Mouse (Mus musculus) forebrain, embryonic 10.5 days (tissue): ENCODE data around the gene Gnaz. TPM values are rescaled to one million over a fixed set of nuclear protein-coding genes. Genes with fewer than 3 reads are reported as not detected.
A peak's percentile ranks its signal among the peaks of the same experiment; 100 is the strongest.
"Not testable (repeated sequence)": the region's sequence is repeated elsewhere in the genome, so short reads cannot be mapped to it uniquely, and the experiment has no call there.

ENCODE experiments used
- DNase-seq: peaks from one replicate; pipeline ENCODE4 v3.0.0-alpha.2; 2017; ENCODE audit warnings: low spot score; ENCODE audit errors: extremely low spot score
- H3K27ac ChIP-seq: fragments of 300-500 bp; sonication (generic); 2 replicates; pipeline ENCODE4 v1.5.1; 2016; ENCODE audit warnings: mild to moderate bottlenecking
- H3K27me3 ChIP-seq: fragments of 300-500 bp; sonication (generic); 2 replicates; pipeline ENCODE4 v1.6.1; 2016; ENCODE audit warnings: mild to moderate bottlenecking; ENCODE audit not compliant: poor library complexity, severe bottlenecking
- H3K36me3 ChIP-seq: fragments of 300-500 bp; sonication (generic); replicated peaks from 2 replicates; pipeline ENCODE4 v1.6.1; 2016; ENCODE audit warnings: mild to moderate bottlenecking, moderate library complexity
- H3K4me1 ChIP-seq: fragments of 300-500 bp; sonication (generic); 2 replicates; pipeline ENCODE4 v1.6.1; 2016
- H3K4me3 ChIP-seq: fragments of 300-500 bp; sonication (generic); 2 replicates; pipeline ENCODE4 v1.5.1; 2016; ENCODE audit warnings: mild to moderate bottlenecking, moderate library complexity
- H3K9me3 ChIP-seq: fragments of 300-500 bp; sonication (generic); 2 replicates; pipeline ENCODE4 v1.6.1; 2016; ENCODE audit warnings: mild to moderate bottlenecking, moderate library complexity
- WGBS: fragments of 180-500 bp; shearing (Covaris S2); methylation state at CpG from one replicate; pipeline ENCODE4 v1.1.7; 2016; 5-methylcytosine and 5-hydroxymethylcytosine counted together
- polyA plus RNA-seq: library from polyadenylated mRNA; unstranded; fragments of >200 nt; fragmentation: Nextera tagmentation; extraction: Ambion mirVana; gene quantifications from 2 replicates; pipeline ENCODE4 v1.2.1, GENCODE M21; 2016

The Gnaz gene
- polyA plus RNA-seq, 1 experiment from 2014 or later = 5.2 TPM

GRCm38 (mm10) chr10:75015465-75015864, 48.5 kb downstream of the Gnaz start:
- H3K4me1 ChIP-seq = peaks cover 3% of the 10 kb centered on the region; the same call in 1 of the 2 replicates
- 70% methylated on average over 14 of the region's 14 CpGs for WGBS
- no peaks in the 10 kb centered on the region for H3K9me3 ChIP-seq
- H3K27ac ChIP-seq = no peak overlapping the region
- no peaks in the 10 kb centered on the region for H3K27me3 ChIP-seq
- H3K4me3 ChIP-seq = no peak overlapping the region
- no peaks in the 10 kb centered on the region; the same call in 1 of the 2 replicates for H3K36me3 ChIP-seq
- no peak for DNase-seq

DNA sequence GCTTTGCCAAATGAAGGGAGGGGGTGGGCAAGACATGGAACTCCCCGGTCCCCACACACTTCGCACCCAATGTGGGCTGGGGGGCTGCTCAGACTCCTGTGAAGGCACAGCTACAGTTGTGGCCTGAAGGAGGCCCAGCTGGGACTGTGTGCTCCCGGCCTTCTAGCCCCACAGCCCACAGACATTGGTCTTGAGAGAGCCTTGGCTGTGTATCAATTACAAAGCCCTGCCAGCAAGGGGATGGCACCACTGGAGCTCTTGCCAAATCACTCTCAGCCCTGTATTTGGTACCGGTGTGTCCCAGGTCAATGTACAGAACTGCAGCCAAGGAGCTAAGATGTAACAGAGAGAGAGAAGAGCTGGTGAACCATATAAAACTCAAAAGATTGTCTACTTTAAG, 49.5 kb downstream of the Gnaz start:
- WGBS = 91% methylated on average over 4 of the region's 4 CpGs
- H3K27me3 ChIP-seq = no peaks in the 10 kb centered on the region
- H3K27ac ChIP-seq = no peak overlapping the region
- peaks cover 7% of the 10 kb centered on the region; the same call in 1 of the 2 replicates for H3K4me1 ChIP-seq
- no peak overlapping the region for H3K4me3 ChIP-seq
- H3K36me3 ChIP-seq = no peaks in the 10 kb centered on the region; the same call in 1 of the 2 replicates
- no peaks in the 10 kb centered on the region for H3K9me3 ChIP-seq
- no peak for DNase-seq

DNA sequence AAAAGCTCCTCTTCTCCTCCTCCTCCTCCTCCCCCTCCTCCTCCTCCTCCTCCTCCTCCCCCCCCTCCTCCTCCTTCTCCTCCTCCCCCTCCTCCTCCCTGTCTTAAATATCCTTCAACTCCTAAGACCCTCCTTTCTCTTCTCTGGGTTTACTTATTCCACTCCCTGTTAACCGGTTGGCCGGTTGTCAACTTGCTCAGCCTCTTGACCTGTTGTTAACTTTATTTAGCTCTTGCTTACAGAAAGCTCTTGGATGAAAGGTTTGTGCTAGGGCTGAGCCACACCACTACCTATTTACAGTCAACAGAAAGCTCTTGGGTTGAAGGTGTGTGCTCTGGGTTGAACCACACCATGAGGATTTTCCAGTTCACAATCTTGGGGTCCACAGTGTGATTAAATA, 53.3 kb downstream of the Gnaz start:
- H3K4me3 ChIP-seq = no peak overlapping the region
- 96% methylated on average over 2 of the region's 2 CpGs for WGBS
- no peaks in the 10 kb centered on the region for H3K9me3 ChIP-seq
- no peaks in the 10 kb centered on the region for H3K27me3 ChIP-seq
- no peaks in the 10 kb centered on the region for H3K36me3 ChIP-seq
- H3K27ac ChIP-seq = no peak overlapping the region
- peaks cover 6% of the 10 kb centered on the region; the same call in 1 of the 2 replicates for H3K4me1 ChIP-seq
- no peak for DNase-seq

- Histone ChIP-seq H3K4me1 (0 out of 2 replicates have a peak, but pooled peaks cover 4% of the 10 kb centered on the region), H3K4me3 (no peak overlapping the region), H3K27me3 (no peaks in the 10 kb centered on the region), H3K27ac (no peak overlapping the region), H3K9me3 (no peaks in the 10 kb centered on the region), H3K36me3 (no peaks in the 10 kb centered on the region)
- WGBS = 18% methylated on average over 6 of the region's 6 CpGs
- peak; percentile 64 for DNase-seq
Measured at GRCm38 (mm10) chr10:75021138-75021537, 54.2 kb downstream of the Gnaz start.

- WGBS = 81% methylated on average over 8 of the region's 8 CpGs
- Histone ChIP-seq H3K9me3 (no peaks in the 10 kb centered on the region), H3K27me3 (no peaks in the 10 kb centered on the region), H3K36me3 (no peaks in the 10 kb centered on the region), H3K27ac (no peak overlapping the region), H3K4me1 (no peaks in the 10 kb centered on the region), H3K4me3 (no peak overlapping the region)
- no peak for DNase-seq
Measured at GRCm38 (mm10) chr10:75026491-75026890, 59.5 kb downstream of the Gnaz start.

GRCm38 (mm10) chr10:75028743-75029142, 61.8 kb downstream of the Gnaz start:
- Histone ChIP-seq H3K36me3 (no peaks in the 10 kb centered on the region), H3K4me3 (no peak overlapping the region), H3K27me3 (no peaks in the 10 kb centered on the region), H3K9me3 (no peaks in the 10 kb centered on the region), H3K27ac (no peak overlapping the region), H3K4me1 (peaks cover 17% of the 10 kb centered on the region)
- no peak for DNase-seq
- 84% methylated on average over 8 of the region's 8 CpGs for WGBS

GRCm38 (mm10) chr10:75029677-75030076, 62.7 kb downstream of the Gnaz start:
- no peaks in the 10 kb centered on the region for H3K36me3 ChIP-seq
- H3K27ac ChIP-seq = no peak overlapping the region
- H3K4me3 ChIP-seq = no peak overlapping the region
- peaks cover 20% of the 10 kb centered on the region for H3K4me1 ChIP-seq
- DNase-seq = no peak
- WGBS = 94% methylated on average over 3 of the region's 3 CpGs
- no peaks in the 10 kb centered on the region for H3K9me3 ChIP-seq
- H3K27me3 ChIP-seq = no peaks in the 10 kb centered on the region

GRCm38 (mm10) chr10:75030234-75030633, 63.3 kb downstream of the Gnaz start:
- no peak overlapping the region for H3K27ac ChIP-seq
- H3K36me3 ChIP-seq = no peaks in the 10 kb centered on the region
- 90% methylated on average over 3 of the region's 3 CpGs for WGBS
- H3K4me1 ChIP-seq = peaks cover 20% of the 10 kb centered on the region
- DNase-seq = no peak
- no peak overlapping the region for H3K4me3 ChIP-seq
- no peaks in the 10 kb centered on the region for H3K27me3 ChIP-seq
- no peaks in the 10 kb centered on the region for H3K9me3 ChIP-seq

DNA sequence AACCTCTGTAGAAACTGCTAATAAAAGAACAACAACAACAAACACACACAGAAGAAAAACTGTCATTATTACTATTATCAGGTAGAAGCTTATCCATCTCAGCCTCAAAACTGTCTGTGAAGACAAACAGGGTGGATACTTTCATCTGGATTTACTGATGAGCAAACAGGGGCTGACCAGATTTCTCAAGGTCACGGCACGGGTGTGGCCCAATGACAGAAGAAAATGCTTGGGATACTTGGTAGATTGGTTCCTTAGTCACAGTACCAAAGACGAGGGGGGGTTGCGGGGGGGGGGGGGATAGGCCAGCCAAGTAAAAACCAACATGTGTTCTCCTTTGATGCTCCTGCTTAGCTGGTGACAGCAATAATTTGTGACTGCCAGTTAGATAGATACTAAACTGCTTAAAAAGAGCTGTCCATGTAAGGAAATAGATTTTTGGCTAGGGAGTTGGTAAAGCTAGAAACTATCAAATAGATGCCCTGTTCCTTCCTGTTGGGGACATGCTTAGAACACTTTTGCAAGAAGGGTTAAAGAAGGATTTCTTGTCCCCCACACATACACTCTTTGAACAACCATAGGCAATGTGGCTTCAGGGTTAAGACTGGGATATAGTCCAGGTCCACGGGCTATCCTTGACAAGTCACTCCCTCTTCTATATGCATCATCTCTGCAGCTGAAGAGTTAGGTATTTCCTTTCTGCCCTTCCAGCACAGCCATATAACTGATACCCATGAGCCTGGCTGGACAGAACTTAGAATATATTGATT, 64.6 kb downstream of the Gnaz start:
- Histone ChIP-seq H3K9me3 (no peaks in the 10 kb centered on the region), H3K36me3 (no peaks in the 10 kb centered on the region), H3K27ac (no peak overlapping the region), H3K4me3 (no peak overlapping the region), H3K4me1 (peaks cover 32% of the 10 kb centered on the region), H3K27me3 (peaks cover 6% of the 10 kb centered on the region; the same call in 1 of the 2 replicates)
- no peak for DNase-seq
- WGBS = 86% methylated on average over 5 of the region's 5 CpGs

GRCm38 (mm10) chr10:75032395-75032794, 65.4 kb downstream of the Gnaz start, which contains the start of gene Rsph14:
Rsph14 (minus strand) TSS chr10:75032586.
- WGBS = 37% methylated on average over 10 of the region's 10 CpGs
- no peak for DNase-seq
- Histone ChIP-seq H3K27ac (no peak within 1 kb of the TSS), H3K4me1 (peaks cover 41% of the 10 kb centered on the region), H3K9me3 (no peaks in the 10 kb centered on the region), H3K27me3 (peaks cover 6% of the 10 kb centered on the region; the same call in 1 of the 2 replicates), H3K36me3 (no peaks in the 10 kb centered on the region), H3K4me3 (no peak within 1 kb of the TSS)

DNA sequence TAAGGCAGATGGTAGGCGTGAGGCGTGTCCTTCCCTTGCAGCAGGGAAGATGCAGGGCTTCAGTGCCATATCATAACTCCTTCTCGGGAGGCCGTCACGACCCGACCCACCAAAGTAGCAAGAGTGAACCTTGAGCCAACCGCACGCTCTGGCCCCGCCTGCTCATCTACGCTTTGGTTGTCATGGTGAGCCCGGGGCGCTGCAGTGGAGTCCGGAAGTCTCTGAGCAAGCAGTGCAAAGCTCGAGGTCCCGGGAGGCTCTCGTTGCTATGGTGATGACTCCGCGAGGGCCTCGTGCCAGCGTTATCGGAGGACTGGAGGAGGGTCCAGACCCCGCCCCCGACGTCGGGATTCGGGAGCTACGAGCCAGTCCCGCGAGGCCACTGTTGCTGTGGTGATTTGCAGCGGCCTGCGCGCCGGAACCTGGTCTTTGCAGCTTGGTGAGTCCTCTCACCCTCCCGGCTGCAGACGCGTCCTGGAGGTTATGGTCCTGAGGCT, 70.0 kb downstream of the Gnaz start, which contains the start of gene Rab36:
TSS of gene Rab36 (plus strand) at position 176 of the 497 bp plus-strand sequence.
- peak within 1 kb of the TSS; percentile 89 for H3K27ac ChIP-seq
- peaks cover 53% of the 10 kb centered on the region for H3K4me1 ChIP-seq
- peak within 1 kb of the TSS; percentile 61 for H3K4me3 ChIP-seq
- no peaks in the 10 kb centered on the region for H3K9me3 ChIP-seq
- DNase-seq = peak; percentile 99
- H3K36me3 ChIP-seq = no peaks in the 10 kb centered on the region
- WGBS = under 1% methylated on average over 36 of the region's 36 CpGs
- peaks cover 6% of the 10 kb centered on the region; the same call in 1 of the 2 replicates for H3K27me3 ChIP-seq

DNA sequence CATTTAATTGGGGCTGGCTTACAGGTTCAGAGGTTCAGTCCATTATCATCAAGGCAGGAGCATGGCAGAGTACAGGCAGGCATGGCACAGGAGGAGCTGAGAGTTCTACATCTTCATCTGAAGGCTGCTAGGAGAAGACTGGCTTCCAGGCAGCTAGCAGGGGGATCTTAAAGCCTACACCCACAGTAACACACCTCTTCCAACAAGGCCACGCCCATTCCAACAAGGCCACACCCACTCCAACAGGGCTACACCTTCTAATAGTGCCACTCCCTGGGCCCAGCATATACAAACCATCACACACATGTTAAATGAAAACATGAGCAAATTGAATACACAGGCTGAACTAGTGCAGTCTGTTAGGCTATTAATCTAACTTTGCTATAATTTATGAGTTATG, 75.1 kb downstream of the Gnaz start:
- Histone ChIP-seq H3K4me1 (peaks cover 19% of the 10 kb centered on the region), H3K36me3 (peaks cover 31% of the 10 kb centered on the region)
- H3K9me3 ChIP-seq, H3K27me3 ChIP-seq, H3K4me3 ChIP-seq, H3K27ac ChIP-seq, DNase-seq: not testable (repeated sequence)
- WGBS = 4% methylated on average over 1 of the region's 1 CpGs

DNA sequence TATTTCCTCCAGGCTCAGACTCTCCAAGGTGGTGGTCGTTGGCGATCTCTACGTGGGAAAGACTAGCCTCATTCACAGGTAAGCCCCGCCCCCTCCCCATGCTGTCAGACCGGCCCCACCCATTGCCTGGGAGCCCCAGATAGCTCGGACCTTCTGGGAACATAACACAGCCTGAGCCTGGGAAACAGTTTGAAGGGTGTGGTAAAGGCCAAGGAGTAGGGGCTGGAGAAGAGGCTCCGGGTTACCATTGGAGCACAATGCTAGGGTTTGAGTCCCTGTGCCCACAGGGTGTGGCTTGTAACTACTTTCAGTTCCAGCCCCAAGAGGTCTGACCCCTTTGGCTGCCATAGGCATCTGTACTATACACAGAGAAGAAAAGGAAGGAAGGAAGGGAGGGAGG, 77.5 kb downstream of the Gnaz start:
- WGBS = 44% methylated on average over 7 of the region's 7 CpGs

More for the DNA sequence above, 77.5 kb downstream of the Gnaz start:
- H3K4me3 ChIP-seq = no peak overlapping the region
- H3K36me3 ChIP-seq = peaks cover 47% of the 10 kb centered on the region
- no peak for DNase-seq
- H3K4me1 ChIP-seq = peaks cover 4% of the 10 kb centered on the region
- no peak overlapping the region for H3K27ac ChIP-seq
- H3K27me3 ChIP-seq = no peaks in the 10 kb centered on the region
- no peaks in the 10 kb centered on the region for H3K9me3 ChIP-seq
